Mouse (Mus musculus): ENCODE measurements at regions not wholly inside any gene's neighbourhood (a gene's known extent, or its start where the extent isn't known, plus 50 kb on each side); places are given as distances from the start of the nearest gene placed in this dataset.

DNA sequence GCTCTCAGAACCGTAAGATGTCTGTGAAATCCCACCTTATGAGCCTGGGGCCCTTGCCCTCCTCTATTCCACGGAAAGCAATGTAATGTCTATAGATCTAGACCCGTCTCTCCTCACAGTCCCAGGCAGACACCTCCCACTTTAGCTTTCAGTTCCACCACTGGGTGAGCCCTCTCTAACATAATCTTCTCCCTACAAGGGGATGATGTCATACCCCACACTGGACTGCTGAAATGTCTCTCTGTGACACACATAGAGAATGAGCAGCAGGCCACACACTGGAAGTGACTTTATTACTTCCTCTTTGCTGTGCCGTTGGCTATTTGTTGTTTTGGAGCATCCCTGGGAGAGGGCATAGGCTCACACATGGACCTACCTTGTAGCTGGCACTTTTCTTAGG lies 210.3 kb upstream of the Camk1g start:
- intact Hi-C loops (cut with DNase I): no loop called here

DNA sequence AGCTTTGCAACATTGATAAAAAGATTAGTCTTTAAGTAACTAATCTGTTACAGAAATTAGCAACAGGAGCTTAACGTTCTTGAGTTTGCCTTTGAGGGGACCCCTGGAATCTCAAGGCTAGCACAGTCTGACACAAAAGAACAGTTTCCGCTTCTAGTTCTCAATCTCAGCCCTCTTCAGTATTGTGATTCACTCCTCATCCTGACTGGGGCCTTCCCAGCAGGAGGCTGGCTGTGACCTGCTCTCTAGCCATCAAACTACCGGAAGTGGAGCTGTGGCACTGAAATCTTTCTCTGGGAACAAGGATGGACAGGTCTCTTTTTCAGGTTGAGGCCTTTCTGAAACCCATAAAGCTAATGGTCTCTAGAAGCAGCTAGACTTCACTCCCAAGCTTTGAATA lies 209.6 kb upstream of the Camk1g start:
- intact Hi-C loops (cut with DNase I): no loop called here

DNA sequence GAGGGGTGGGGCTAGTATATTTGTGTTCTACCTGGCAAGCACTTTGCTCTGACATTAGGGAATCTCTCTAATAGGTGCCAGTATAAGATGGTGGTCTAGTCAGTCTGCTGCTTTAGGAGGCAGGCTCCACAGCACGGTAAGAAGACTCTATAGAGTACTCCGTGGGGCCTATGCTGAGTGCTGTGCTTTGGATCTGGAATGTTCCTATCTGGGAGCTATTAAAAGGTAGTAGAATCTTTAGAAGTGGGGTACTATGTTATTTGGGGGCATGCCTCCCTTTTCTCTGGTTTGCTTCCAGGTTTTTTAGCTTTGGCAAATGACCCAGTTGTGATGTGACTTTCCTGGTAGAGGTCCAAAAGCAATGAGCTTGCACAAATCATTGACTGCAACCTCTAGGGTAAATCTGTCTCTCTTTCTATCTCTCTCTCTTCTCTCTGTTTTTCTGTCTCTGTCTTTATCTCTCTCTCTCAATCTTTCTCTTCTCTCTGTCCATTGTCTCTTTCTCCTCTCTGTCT lies 208.6 kb upstream of the Camk1g start:
- intact Hi-C loops (cut with DNase I): no loop called here

DNA sequence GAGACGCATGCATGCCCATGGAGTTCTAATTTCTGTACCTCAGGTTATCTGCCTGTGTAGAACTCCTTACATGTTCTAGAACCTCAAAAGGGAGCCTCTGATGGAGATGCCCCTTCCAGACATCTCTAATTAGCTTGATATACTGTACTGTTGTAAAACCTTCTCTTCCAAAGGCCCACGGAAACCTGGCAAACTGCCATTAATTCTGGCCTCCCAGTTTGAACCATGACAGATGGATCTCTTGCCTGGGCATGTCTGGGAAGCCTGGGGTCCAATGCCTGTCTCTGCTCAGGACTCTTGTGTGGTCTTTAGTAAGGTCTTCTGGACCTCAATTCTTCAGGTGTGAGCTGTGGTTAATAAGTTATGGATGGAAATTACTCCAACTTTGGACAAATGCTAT lies 207.7 kb upstream of the Camk1g start:
- intact Hi-C loops (cut with DNase I): loop anchor here (2.0 kb wide), 1 partner anchor 191 kb away; no protein-coding TSS in a partner anchor

DNA sequence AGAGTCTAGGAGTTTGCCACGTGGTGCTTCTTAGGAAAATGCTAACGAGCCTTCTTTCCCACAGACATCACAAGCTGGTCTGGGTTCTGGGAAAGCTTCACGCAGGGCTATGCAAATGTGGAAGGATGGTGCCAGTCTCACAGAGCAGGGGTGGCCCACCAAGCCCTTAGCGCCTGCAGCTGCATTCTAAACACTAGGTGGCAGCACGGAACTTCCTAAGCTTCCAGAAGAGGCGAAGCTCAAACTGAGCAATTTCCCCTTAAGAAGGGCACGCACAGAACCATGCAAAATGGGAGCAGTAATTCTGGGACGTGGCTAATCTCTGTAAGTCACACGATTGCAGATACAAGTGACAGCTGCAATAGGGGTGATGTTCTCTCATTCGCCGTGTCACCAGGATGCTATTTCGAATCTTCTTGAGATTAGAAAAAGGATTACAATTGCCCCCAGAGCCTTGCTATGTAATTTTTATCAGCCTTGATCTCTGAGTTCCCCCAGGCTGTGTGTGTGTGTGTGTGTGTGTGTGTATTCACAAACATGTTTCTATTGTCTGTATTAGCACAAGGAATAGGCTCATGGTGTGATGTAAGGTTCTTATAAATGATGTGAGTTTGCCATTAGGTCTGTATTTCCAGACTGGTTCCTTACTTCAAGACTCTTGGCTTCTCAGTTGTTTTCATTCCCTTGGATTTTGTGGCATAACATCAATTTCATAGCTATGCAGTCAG lies 206.1 kb upstream of the Camk1g start:
- intact Hi-C loops (cut with DNase I): loop anchor here (2.0 kb wide), 1 partner anchor 189 kb away; no protein-coding TSS in a partner anchor

DNA sequence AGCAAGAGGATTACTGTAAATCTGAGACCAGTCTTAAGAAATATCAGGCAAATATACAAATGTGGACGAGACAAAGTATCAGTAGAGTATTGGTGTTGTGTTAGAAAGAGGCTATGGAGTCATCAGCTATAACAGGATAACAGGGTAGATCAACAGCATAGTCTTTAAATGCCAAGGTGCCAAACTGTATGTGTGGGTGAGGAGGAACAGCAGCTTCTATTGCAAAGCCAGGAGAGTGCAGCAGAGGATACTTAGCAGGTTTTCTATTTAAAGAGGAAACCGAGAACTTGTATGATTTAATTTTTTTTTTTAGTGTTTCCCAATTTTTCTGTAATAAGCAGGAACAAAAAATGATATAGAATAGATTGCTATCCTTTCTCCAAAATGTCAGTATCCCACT lies 202.7 kb upstream of the Camk1g start:
- intact Hi-C loops (cut with DNase I): no loop called here

DNA sequence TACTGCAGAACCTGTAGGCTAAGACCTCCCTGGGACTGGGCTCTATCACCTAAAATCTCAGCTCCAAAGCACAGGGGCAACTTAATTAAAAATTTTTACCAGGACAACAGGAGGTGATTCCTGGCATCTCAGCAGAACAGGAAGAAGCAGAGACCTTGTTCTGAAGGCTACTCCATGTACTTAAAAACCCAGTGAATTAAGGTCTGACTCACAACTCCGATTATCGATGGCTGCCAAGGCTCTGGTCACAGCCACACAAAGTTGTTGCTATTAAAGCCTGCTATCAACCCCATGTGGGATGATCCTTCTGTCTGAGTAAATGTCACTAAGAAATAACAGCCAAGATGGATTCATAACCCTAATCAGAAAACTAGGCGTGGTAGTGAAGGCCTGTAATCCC lies 202.3 kb upstream of the Camk1g start:
- intact Hi-C loops (cut with DNase I): no loop called here

DNA sequence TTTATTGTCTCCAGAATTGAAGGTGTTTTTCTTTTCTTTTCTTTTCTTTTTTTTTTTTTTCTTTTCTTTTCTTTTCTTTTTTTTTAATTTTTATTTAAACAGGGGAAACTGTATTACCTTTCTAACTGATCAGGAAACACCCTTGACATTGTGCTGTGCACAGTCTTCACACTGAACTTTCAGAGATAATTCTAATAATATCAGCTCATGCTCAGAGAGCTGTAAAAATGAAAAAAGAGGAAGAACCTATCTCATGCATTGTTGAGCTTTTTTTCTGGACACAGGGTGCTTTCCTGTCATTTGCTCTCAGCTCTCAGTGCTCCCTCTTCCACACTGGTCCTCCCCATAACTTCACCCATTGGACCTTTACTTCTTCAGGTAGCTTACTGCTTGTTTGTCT lies 201.0 kb upstream of the Camk1g start:
- intact Hi-C loops (cut with DNase I): no loop called here

DNA sequence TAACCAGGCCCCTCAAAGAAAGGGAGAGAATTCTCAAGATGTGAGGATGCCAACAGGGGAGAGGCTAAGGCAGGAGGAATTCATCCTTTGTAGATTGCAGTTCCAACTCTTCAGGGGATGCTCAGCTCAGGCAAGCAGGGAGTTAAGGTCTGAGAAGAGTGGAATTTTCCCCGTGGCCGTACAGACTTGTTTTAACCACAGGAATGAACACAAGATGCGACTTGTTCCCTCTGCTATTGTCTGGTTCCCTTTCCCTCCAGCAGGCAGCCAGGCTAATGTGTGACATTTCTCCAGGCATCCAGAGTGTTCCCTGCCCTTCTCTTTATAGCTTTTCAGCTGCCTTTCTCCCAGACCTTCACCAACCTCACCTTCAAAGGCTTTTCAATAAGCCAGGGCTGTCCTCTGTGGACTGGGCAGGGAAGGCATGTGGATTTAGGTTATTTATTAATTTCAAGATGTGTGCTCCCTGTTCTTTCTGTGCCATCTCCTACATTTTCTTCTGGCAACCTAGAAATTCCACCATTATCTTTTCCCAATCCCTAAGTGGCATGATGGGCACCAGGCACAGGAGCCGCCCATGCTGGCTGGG lies 198.6 kb upstream of the Camk1g start:
- intact Hi-C loops (cut with DNase I): no loop called here

DNA sequence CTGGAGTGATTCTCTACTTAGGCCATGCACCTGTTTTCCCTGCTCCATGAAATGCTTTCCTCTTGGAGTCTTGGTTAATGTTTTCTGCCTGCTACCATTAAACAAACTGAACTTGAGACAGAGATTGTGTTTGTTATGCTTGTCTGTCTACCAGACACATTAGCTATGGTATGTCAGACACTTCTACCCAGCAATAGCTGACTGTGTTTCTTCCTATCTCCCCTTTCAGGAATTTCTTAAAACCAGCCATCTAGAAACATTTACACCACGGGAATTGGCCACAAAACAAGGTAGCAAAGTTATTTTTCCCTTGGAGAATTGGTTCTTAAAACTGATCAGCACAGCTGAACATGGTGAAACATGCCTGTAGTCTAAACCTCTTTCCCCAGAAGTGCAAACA lies 197.1 kb upstream of the Camk1g start:
- intact Hi-C loops (cut with DNase I): no loop called here

DNA sequence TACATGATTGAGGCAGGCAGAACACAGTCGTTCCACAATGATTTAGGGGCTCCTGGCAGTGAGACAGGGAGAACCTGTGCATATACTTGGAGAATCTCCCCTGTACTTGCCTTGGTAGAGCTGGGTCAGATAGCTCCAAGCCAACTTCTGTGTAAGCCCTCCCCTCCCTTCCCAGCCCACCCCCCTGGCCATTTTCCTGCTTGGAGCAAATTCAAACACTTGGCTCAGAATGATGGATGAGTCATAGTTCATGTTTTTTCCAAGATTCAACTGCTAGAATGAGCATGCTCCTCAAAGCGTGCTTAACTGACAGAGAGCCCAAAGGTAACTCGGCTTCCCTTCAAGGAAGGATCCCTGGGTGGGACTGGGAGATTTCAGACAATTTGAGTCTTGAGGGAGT lies 194.1 kb upstream of the Camk1g start:
- intact Hi-C loops (cut with DNase I): no loop called here

DNA sequence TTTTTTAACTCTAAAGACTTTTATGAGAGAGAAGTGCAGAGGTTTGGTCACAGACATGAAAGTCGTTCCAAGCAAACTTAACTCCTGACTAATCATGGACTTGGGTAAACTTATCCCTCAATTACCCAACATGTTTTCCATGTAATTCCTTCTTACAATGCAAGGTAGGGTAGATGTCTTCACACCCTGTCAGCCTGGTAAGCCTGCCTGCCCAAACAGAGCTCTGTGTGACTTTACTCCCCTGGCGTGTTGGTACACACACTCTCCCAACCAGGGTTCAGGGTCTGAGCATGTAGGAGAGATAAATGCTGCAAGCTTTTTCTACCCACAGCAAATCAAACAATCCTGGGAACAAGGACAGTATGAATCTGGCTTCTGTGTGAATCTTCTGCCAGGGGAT lies 192.1 kb upstream of the Camk1g start:
- intact Hi-C loops (cut with DNase I): no loop called here

DNA sequence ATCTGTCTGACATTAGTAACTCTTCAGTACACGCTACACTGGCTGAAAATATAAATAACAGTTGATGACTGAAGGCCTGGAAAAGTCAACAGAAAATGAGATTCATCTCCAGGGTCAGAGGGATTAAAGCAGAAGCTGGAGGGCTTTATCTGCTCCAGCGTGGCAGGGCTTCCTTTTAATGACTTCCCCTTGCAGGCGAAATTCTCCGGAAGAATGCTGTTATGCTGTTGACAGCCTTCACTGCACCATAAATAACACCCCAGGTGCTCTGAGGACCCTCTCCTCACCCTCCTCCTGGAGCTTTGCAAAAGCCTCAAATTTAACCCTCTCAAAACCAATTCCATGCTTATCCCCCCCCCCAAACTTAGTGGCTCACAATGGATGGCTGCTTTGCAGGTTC lies 188.0 kb upstream of the Camk1g start:
- intact Hi-C loops (cut with DNase I): no loop called here

DNA sequence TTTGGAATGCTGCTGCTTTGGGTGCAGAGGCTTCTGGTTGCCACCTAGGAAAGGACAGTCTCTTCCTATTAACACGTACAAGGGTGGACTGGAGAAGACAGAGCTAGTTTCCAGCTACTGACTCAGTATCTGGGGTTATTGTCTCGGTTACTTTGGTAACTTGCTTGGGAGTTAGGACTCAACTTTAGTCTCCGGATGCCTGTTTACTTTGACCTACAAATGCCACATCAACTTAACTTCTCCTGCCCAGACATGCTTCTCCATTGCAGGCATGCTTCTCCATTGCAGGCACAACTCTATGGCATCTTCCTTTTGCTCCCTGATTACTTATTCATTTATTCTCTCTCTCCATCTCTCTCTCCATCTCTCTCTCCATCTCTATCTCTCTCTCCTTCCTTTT lies 184.6 kb upstream of the Camk1g start:
- intact Hi-C loops (cut with DNase I): no loop called here

DNA sequence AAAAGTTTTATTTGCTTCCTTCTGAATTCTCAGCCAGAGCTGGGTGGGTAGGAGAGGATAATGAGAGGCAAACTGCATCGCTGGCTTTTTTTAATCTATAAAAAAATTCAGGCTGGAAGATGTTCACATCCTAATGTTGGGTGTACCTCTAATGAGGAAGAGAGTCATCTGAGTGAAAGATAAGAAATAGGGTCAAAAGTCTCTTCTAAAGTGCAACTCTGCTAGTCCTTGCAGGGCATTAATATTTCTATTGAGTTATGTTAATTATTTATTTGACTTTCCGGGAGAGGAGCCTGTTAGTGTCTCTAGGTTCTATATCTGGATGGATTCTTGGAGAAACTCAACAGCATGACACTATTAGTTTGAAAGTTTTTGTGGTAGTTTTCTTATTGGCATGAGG lies 182.2 kb upstream of the Camk1g start:
- intact Hi-C loops (cut with DNase I): no loop called here

DNA sequence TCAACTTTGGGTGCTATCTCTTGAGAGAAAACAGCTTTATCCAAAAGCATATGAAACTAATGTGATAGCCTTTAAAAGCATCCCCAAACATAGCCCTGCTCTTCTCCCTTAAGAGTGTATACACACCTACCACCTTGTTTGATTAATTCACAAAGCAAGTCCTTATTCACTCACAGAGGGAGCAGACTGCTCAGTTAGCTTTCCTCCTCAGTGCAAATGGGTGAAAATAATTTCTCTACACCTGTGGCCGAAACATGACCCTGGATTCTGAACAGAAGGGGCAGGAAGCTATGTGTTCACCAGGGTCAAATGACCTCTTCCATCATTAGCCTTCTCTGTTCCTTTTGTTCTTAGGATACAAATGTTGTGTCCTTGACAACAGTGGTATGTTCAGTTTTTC lies 181.2 kb upstream of the Camk1g start:
- intact Hi-C loops (cut with DNase I): no loop called here

DNA sequence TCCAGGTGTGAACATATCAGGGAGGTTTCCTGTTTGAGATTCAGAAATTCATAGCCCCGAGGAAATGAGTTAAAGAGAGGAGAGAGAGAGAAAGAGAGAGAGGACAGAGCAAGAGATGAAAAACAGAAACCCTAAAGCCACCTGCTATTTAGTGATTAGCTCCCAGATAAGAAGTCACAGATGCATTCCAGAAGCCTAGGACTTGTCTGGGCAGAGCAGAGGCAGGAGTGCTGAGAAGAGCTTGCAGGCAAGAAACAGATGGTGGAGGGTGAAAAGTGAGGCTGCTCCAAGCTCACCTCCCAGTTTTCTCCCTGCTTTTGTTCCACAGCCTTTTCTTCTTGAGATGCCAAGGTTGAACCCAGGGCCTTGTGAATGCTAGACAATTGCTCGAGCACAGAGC lies 180.7 kb upstream of the Camk1g start:
- intact Hi-C loops (cut with DNase I): no loop called here

DNA sequence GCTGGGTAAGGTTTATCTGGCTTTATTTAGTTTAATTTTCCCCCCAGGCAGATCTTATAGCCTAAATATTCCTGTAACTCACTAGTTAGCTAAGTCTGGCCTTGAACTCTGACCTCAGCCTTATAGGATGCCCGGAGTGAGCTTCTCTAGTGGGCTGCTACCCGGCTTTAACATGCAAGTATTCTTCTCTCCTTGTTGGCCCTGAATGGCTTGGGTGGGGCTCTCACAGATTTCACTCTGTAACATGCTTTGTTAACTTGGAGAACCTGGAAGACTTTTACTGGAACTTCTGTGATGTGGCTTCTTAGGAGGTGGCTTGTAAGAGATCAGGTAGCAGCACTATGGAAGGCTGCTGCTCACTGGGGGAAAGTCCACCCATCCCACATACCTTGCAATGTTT lies 177.3 kb upstream of the Camk1g start:
- intact Hi-C loops (cut with DNase I): no loop called here

DNA sequence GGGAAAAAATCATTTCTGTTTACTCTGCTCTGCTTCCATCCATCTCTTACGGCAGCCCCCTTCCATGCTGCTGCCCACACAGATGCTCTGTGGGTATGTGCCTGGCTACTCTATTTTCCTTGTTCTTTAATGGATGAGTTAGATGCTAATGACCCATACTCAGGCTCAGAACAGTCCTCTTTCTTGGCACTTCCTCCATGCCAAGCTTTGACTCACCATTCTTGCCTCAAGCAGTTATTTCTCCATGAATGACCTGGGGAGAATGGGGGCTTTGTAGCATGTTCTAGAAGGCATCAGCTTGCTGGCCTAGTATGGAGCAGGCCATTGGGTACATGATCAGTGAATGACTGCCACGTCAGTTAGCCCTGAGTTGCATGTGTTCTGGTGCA lies 175.9 kb upstream of the Camk1g start:
- intact Hi-C loops (cut with DNase I): no loop called here

DNA sequence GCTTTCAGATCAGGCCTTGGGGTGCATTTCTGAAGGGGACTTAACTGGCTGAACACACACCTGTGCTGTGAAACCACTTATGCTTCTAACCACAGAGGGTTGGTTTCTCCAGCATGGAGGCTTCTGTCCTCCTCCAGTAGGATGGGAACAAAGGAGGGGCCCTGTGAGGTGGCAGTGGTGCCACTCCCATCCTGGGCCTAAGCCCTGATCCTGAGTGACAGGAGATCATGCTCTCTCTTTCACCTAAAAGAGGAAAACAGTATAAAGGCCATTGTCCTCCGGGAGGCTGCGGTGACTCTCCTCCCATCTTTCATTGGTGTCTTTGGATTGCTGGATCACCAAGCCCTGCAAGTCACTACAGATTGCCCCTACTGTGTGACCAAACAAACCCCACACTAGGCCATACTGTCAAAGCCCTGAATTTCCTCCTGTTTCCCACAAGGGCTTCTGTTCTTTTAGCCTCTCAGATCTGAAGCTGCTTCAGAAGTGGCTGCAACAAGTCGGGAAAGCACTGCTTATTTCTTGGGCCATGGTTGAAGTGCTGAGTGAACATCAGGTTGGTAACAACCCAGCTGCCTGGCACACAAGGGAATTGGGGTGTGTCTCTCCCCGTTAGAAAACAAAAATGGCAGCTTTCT lies 175.4 kb upstream of the Camk1g start:
- intact Hi-C loops (cut with DNase I): no loop called here

DNA sequence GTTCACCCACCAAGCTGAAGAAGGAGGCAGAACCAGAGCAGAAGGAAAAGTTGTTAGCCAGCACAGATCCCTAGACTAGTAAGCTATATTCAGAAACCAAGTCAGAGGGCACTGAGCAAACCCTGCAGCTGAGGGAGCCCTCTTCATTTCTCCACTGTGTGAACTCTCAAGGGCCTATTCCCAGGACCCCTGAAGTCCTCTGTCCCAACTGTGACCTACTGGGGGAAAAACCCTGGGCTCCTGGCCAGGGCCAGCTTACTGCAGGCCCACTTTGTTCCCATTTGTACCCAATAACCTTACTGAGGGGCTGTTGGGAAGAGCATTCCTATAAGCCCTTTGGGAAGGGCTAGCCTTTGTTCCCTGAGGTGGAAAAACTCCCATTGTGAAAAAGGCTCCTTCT lies 174.7 kb upstream of the Camk1g start:
- intact Hi-C loops (cut with DNase I): no loop called here

DNA sequence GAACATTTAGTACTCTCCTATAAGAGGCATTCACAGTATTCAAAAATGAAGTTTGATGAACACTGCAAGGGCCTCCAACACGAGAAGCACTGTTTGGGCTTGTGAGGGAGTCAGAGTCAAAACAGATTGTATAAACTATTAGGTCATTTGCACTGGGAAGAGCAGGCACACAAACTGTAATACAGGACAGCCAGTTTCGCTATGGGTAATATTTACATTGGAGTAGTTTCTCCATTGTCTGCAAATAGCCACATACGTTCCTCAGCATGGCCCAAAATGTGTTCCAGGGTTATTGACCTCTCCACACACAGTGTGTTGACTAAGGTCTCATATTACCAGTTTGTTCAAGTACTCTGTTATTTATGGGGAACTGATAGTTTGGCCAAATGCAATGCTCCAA lies 173.7 kb upstream of the Camk1g start:
- intact Hi-C loops (cut with DNase I): no loop called here

DNA sequence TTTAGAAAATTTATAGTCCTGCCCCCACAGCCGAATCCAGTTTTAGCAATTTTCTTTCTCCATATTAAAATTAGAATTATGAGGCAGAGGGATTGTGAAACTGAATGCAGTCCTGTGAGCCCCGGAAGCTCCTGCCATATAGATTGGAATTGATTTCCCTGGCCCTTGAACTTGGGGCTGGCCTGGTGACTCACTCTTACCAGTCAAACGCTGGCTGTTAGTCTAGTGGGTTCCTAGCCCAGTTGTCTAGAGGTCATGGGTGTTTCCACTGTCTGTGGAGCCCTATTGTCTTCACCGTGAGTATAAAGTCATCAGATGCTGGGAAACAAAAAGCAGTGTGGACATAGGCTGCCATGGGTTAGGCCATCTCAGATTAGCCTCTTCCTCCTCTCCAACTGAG lies 173.2 kb upstream of the Camk1g start:
- intact Hi-C loops (cut with DNase I): no loop called here

Measured in adrenal gland (tissue).